Mouse (Mus musculus) megakaryocyte, adult 5-6 weeks (primary cell): ENCODE results near the gene Fbxl17. TPM values are rescaled to one million over a fixed set of nuclear protein-coding genes. Genes with fewer than 3 reads are reported as not detected.

Source experiments
- ATAC-seq: 2 replicates; pipeline ENCODE4 v1.8.0; 2016; ENCODE audit warnings: mild to moderate bottlenecking, inconsistent platforms; ENCODE audit not compliant: poor library complexity, severe bottlenecking
- total RNA-seq, 2 experiments: library from RNA; stranded (forward) in 1 of 2; stranded (reverse) in 1 of 2; fragments of 153-499, 151-499 nt in 1 of 2; fragments of 221-1000, 200-1000 nt in 1 of 2; gene quantifications; 2 replicates each; pipeline versions ENCODE4 v1.2.3 to v1.2.4; 2015 to 2017

Gene Fbxl17
- total RNA-seq, 2 experiments from 2014 or later: 5.1 to 13.0 TPM

- ATAC-seq: no peak
These were observed 95.9 kb downstream of the Fbxl17 start for GRCm38 (mm10) chr17:63403801-63404415.

- peak; percentile 13; the same call in 1 of the 2 replicates for ATAC-seq
These were observed 96.8 kb downstream of the Fbxl17 start for GRCm38 (mm10) chr17:63402741-63403681.

GRCm38 (mm10) chr17:63402170-63402569, 97.6 kb downstream of the Fbxl17 start:
- 0 out of 2 replicates have a peak, but pooled peaks have one; percentile 40 for ATAC-seq

- ATAC-seq: no peak
These were observed 99.2 kb downstream of the Fbxl17 start for GRCm38 (mm10) chr17:63400640-63401039.

GRCm38 (mm10) chr17:63399816-63400215, 100.0 kb downstream of the Fbxl17 start:
- no peak for ATAC-seq

GRCm38 (mm10) chr17:63391506-63391905, 108.3 kb downstream of the Fbxl17 start:
- ATAC-seq: no peak

GRCm38 (mm10) chr17:63390951-63391350, 108.9 kb downstream of the Fbxl17 start:
- no peak for ATAC-seq

GRCm38 (mm10) chr17:63370977-63371376, 128.8 kb downstream of the Fbxl17 start:
- no peak for ATAC-seq

- ATAC-seq: peak; percentile 57; the same call in 1 of the 2 replicates
These were observed 130.0 kb downstream of the Fbxl17 start for GRCm38 (mm10) chr17:63369631-63370310.

GRCm38 (mm10) chr17:63367476-63367875, 132.3 kb downstream of the Fbxl17 start:
- no peak for ATAC-seq

GRCm38 (mm10) chr17:63366045-63366444, 133.8 kb downstream of the Fbxl17 start:
- ATAC-seq: no peak

GRCm38 (mm10) chr17:63364605-63365004, 135.2 kb downstream of the Fbxl17 start:
- no peak for ATAC-seq

GRCm38 (mm10) chr17:63362196-63362595, 137.6 kb downstream of the Fbxl17 start:
- ATAC-seq: peak; percentile 35; the same call in 1 of the 2 replicates

- no peak for ATAC-seq
These were observed 138.1 kb downstream of the Fbxl17 start for GRCm38 (mm10) chr17:63361679-63362078.

- no peak for ATAC-seq
These were observed 141.0 kb downstream of the Fbxl17 start for GRCm38 (mm10) chr17:63358837-63359236.

- peak; percentile 67 for ATAC-seq
These were observed 143.6 kb downstream of the Fbxl17 start for GRCm38 (mm10) chr17:63356202-63356601.

GRCm38 (mm10) chr17:63352634-63353195, 147.1 kb downstream of the Fbxl17 start:
- no peak for ATAC-seq

- ATAC-seq: no peak
These were observed 148.1 kb downstream of the Fbxl17 start for GRCm38 (mm10) chr17:63351682-63352081.

- ATAC-seq: no peak
These were observed 148.8 kb downstream of the Fbxl17 start for GRCm38 (mm10) chr17:63350876-63351509.

- ATAC-seq: no peak
These were observed 155.7 kb downstream of the Fbxl17 start for GRCm38 (mm10) chr17:63344101-63344500.
